Comparison of ENCODE assay signal across 15 mouse cellular contexts in genomic region chr5:103453361-103454140, GRCm38 (mm10). TPM values are rescaled to one million over a fixed set of nuclear protein-coding genes. Genes with fewer than 3 reads are reported as not detected.
A peak's percentile ranks its signal among the peaks of the same experiment; 100 is the strongest.
DNase-seq lines count a peak whose midpoint lies in the region; ATAC-seq and TF ChIP-seq lines count a peak whose summit lies in the region.
"Had no signal": no experiment of that assay in that cellular context is flagged by ENCODE, and none has a peak within 500 bp of the region (broad histone marks: within the 10 kb centered on the region; RNA-seq: fewer than 3 reads in every experiment).

No protein-coding gene starts in this region.

- 58% methylated on average over 14 of the region's 14 CpGs for WGBS in heart, embryonic 14.5 days
- WGBS in heart, embryonic 11.5 days (ENCODE audit: insufficient replicate concordance), result 66% methylated on average over 14 of the region's 14 CpGs
- 66% methylated on average over 14 of the region's 14 CpGs for WGBS in liver, embryonic 14.5 days (ENCODE audit: insufficient replicate concordance)

- H3K9ac ChIP-seq in heart, embryonic 14.5 days (ENCODE audit: low read length), result no peak overlapping the region
- no peak overlapping the region for H3K9ac ChIP-seq in heart, embryonic 11.5 days (ENCODE audit: low read depth, low read length)
- H3K9ac ChIP-seq in liver, embryonic 14.5 days (replicated peaks), result no peak overlapping the region
- H3K9ac ChIP-seq: hindbrain, embryonic 12.5 days; liver, embryonic 13.5 days had no signal

- H3K4me3 ChIP-seq in heart, embryonic 14.5 days (ENCODE audit: control insufficient read depth in 1 of 2, insufficient read depth in 1 of 2, low read depth in 1 of 2, low read length in 2 of 2), result no peak overlapping the region
- no peak overlapping the region for H3K4me3 ChIP-seq in heart, embryonic 11.5 days (ENCODE audit: low read depth, low read length)
- no peak overlapping the region for H3K4me3 ChIP-seq in liver, embryonic 14.5 days (ENCODE audit: insufficient read depth in 1 of 2, low read depth in 2 of 2, low read length in 2 of 2)
- H3K4me3 ChIP-seq: embryonic facial prominence, embryonic 10.5 days; hindbrain, embryonic 12.5 days; liver, embryonic 13.5 days had no signal

- 0 out of 2 replicates have a peak overlapping the region, but pooled peaks have one; percentile 6 for H3K4me2 ChIP-seq in heart, embryonic 14.5 days (ENCODE audit: low read length)
- H3K4me2 ChIP-seq in heart, embryonic 11.5 days, result no peak overlapping the region
- no peak overlapping the region for H3K4me2 ChIP-seq in liver, embryonic 14.5 days (ENCODE audit: low read depth)
- H3K4me2 ChIP-seq: hindbrain, embryonic 12.5 days; liver, embryonic 13.5 days had no signal

- ATAC-seq in heart, embryonic 14.5 days (ENCODE audit: insufficient number of reproducible peaks, insufficient read depth, low FRiP score, low read depth), result no peak
- no peak for ATAC-seq in heart, embryonic 11.5 days (replicated peaks; ENCODE audit: insufficient number of reproducible peaks, low FRiP score, low TSS enrichment)
- ATAC-seq in liver, embryonic 14.5 days (ENCODE audit: insufficient read depth), result no peak

- TF ChIP-seq CTCF in liver, embryonic 14.5 days (IDR thresholded peaks at IDR 0.05; ENCODE audit: low read depth), result peak; percentile 36; the same call in 1 of the 2 replicates

- H3K9me3 ChIP-seq in heart, embryonic 14.5 days (ENCODE audit: control insufficient read depth, low read length), result 0 out of 2 replicates have a peak, but pooled peaks cover 3% of the 10 kb centered on the region
- no peaks in the 10 kb centered on the region; the same call in 1 of the 2 replicates for H3K9me3 ChIP-seq in heart, embryonic 11.5 days (replicated peaks; ENCODE audit: control insufficient read depth, low read length)
- no peaks in the 10 kb centered on the region for H3K9me3 ChIP-seq in liver, embryonic 14.5 days (ENCODE audit: control insufficient read depth, low read length)
- H3K9me3 ChIP-seq: embryonic facial prominence, embryonic 10.5 days; hindbrain, embryonic 12.5 days; liver, embryonic 13.5 days had no signal

- H3K4me1 ChIP-seq in heart, embryonic 14.5 days (ENCODE audit: control insufficient read depth in 2 of 2, insufficient read depth in 2 of 2, low read length in 2 of 2), result peaks cover 0 to 2% of the 10 kb centered on the region in 2 experiments; a peak in 1 of 4 replicates
- peaks cover 1% of the 10 kb centered on the region; the same call in 1 of the 2 replicates for H3K4me1 ChIP-seq in heart, embryonic 11.5 days (ENCODE audit: control insufficient read depth, insufficient read depth, low read length)
- H3K4me1 ChIP-seq in liver, embryonic 14.5 days (replicated peaks; ENCODE audit: control insufficient read depth in 2 of 2, insufficient read depth in 2 of 2, low read length in 1 of 2), result no peaks in the 10 kb centered on the region
- H3K4me1 ChIP-seq: liver, embryonic 13.5 days had no signal

- H3K36me3 ChIP-seq in heart, embryonic 14.5 days (ENCODE audit: control insufficient read depth, insufficient read depth, low read length), result no peaks in the 10 kb centered on the region
- 0 out of 2 replicates have a peak, but pooled peaks cover 2% of the 10 kb centered on the region for H3K36me3 ChIP-seq in heart, embryonic 11.5 days (ENCODE audit: control insufficient read depth, insufficient read depth, low read length)
- H3K36me3 ChIP-seq in liver, embryonic 14.5 days (replicated peaks; ENCODE audit: control insufficient read depth, insufficient read depth, low read depth), result no peaks in the 10 kb centered on the region
- H3K36me3 ChIP-seq: hindbrain, embryonic 12.5 days; liver, embryonic 13.5 days had no signal

- no peak overlapping the region for H3K27ac ChIP-seq in heart, embryonic 14.5 days (replicated peaks in 1 of 2; ENCODE audit: control insufficient read depth in 1 of 2, insufficient read depth in 1 of 2, low read depth in 2 of 2, low read length in 2 of 2)
- H3K27ac ChIP-seq in heart, embryonic 11.5 days (ENCODE audit: low read depth, low read length), result no peak overlapping the region
- H3K27ac ChIP-seq in liver, embryonic 14.5 days, result no peak overlapping the region
- H3K27ac ChIP-seq: embryonic facial prominence, embryonic 10.5 days; hindbrain, embryonic 12.5 days; liver, embryonic 13.5 days had no signal

- no peaks in the 10 kb centered on the region for H3K27me3 ChIP-seq in heart, embryonic 14.5 days (ENCODE audit: control insufficient read depth, insufficient read depth, low read length)
- H3K27me3 ChIP-seq in heart, embryonic 11.5 days (ENCODE audit: control insufficient read depth, insufficient read depth, low read length), result no peaks in the 10 kb centered on the region
- no peaks in the 10 kb centered on the region for H3K27me3 ChIP-seq in liver, embryonic 14.5 days (ENCODE audit: control insufficient read depth, insufficient read depth, low read length)
- H3K27me3 ChIP-seq: hindbrain, embryonic 12.5 days; liver, embryonic 13.5 days had no signal

- no peak for TF ChIP-seq EP300 in liver, embryonic 14.5 days (IDR thresholded peaks at IDR 0.05; ENCODE audit: low read depth)

- DNase-seq in liver, embryonic 14.5 days (ENCODE audit: low read depth in 3 of 3, low spot score in 3 of 3), result no peak
- DNase-seq in liver (no peak), A20 (ENCODE audit: low read depth, low spot score) (peak; percentile 26)
- peak; percentile 25 for DNase-seq in Muller cell, postnatal 12 days (ENCODE audit: inconsistent ontology term)
- no peak for DNase-seq in neural tube, embryonic 10.5 days (ENCODE audit: extremely low spot score, low spot score)
- no peak for DNase-seq in cerebellum, postnatal 4 days (ENCODE audit: low spot score in 2 of 2)
- DNase-seq: adrenal gland, postnatal 14 days; gastrocnemius, postnatal 36 days; kidney, adult 8-10 months; liver, embryonic 13.5 days; thymus, postnatal 25 days had no signal

RNA-seq across cellular contexts. Expression of gene Ptpn13, which starts 28.6 kb away (rescaled TPM):
- polyA plus RNA-seq in heart, embryonic 14.5 days (2014; fragmentation: Nextera tagmentation; extraction: Ambion mirVana), result 8.5 and 9.3 TPM in 2 replicates
- 10.8 and 12.3 TPM in 2 replicates for polyA plus RNA-seq in heart, embryonic 11.5 days (2014; fragmentation: Nextera tagmentation; extraction: Ambion mirVana)
- polyA plus RNA-seq in liver, embryonic 14.5 days (2012; rRNA removed), result 0.78 and 1.0 TPM in 2 replicates
- polyA plus RNA-seq in liver, embryonic 14.5 days (2014; fragmentation: Nextera tagmentation; extraction: Ambion mirVana), result 0.53 and 0.73 TPM in 2 replicates

Comparison
In these comparisons a context has a peak if more than half of its experiments do, and no peak if none do; other contexts are left out.
1. DNase-seq: peak in A20 (single experiment) and Muller cell, postnatal 12 days (single experiment); none in liver, embryonic 14.5 days (0 of 3), liver (single experiment), neural tube, embryonic 10.5 days (single experiment) and cerebellum, postnatal 4 days (0 of 2).